Mouse (Mus musculus): Measurements from ENCODE around the gene Sval1.

Sval1 gene

GRCm38 (mm10) chr6:41951330-41951729 is at the start of gene Sval1:
Sval1 (plus strand) TSS chr6:41951630.
- no peak for DNase-seq (ENCODE audit: low spot score)

- no peak for DNase-seq (ENCODE audit: low spot score)
Measured at GRCm38 (mm10) chr6:41911625-41912024, 39.8 kb upstream of the Sval1 start.

- DNase-seq (ENCODE audit: low spot score): no peak
Measured at GRCm38 (mm10) chr6:41914883-41915282, 36.5 kb upstream of the Sval1 start.

- no peak for DNase-seq (ENCODE audit: low spot score)
Measured at GRCm38 (mm10) chr6:41967840-41968239, 16.4 kb downstream of the Sval1 start, which contains the start of gene Sval3. Sval3 (plus strand) TSS chr6:41968140.
